Mouse (Mus musculus): ENCODE data around the gene Gpat3. TPM values are rescaled to one million over a fixed set of nuclear protein-coding genes. Genes with fewer than 3 reads are reported as not detected.

Gene Gpat3
- polyA plus RNA-seq, 1 experiment from 2014 or later: 1.7 TPM

DNA sequence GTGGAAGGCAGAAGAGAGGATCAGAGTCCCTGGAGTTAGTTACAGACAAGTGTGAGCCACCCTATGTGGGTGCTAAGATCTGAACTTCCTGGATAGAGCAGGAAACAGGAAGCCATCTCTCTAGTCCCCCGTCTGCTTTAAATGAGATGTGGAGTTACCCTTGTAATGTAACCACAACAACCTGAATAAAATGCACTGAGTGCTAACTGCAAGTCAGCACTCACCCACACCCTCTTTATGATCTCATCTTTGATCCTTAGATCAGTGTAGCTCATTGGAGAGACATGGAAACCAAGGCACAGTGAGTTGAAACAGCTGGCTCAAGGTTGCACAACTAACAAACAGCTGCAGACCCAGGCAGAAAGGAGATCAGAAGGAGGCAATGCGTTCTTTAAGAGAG lies 84.2 kb downstream of the Gpat3 start:
- Histone ChIP-seq H3K9ac (replicated peaks) (no peak overlapping the region), H3K36me3 (no peaks in the 10 kb centered on the region), H3K4me3 (replicated peaks) (no peak overlapping the region), H3K27me3 (replicated peaks) (no peaks in the 10 kb centered on the region; the same call in 1 of the 2 replicates), H3K9me3 (replicated peaks) (no peaks in the 10 kb centered on the region), H3K4me2 (no peak overlapping the region), H3K4me1 (no peaks in the 10 kb centered on the region), H3K27ac (replicated peaks) (no peak overlapping the region)
- WGBS: 92% methylated on average over 2 of the region's 2 CpGs
- ATAC-seq (ENCODE audit: low FRiP score): no peak

DNA sequence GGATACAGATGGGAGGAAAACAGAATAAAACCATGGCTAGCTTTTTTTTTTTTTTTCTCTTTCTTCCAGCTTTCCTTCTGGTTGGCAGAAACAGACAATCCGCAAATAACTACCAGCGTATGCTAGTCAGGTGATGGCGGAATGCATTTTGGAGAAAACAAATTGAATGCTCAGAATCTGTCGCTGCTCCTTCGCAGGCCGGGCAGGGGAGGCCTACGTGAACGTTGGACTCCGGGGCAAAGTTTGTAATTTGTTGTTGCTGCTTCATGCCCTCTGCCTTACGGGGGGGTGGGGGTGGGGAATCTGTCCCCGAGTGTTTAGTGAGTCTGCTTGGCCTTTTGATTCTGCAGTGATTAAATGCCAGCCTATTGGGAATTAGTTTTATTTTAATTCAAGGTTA lies 98.2 kb downstream of the Gpat3 start:
- Histone ChIP-seq H3K4me1 (peaks cover 5% of the 10 kb centered on the region), H3K4me2 (peak overlapping the region; percentile 15), H3K4me3 (replicated peaks) (no peak overlapping the region), H3K27ac (replicated peaks) (no peak overlapping the region), H3K9me3 (replicated peaks) (no peaks in the 10 kb centered on the region), H3K27me3 (replicated peaks) (no peaks in the 10 kb centered on the region), H3K36me3 (no peaks in the 10 kb centered on the region), H3K9ac (replicated peaks) (no peak overlapping the region)
- 33% methylated on average over 11 of the region's 11 CpGs for WGBS
- no peak for ATAC-seq (ENCODE audit: low FRiP score)

DNA sequence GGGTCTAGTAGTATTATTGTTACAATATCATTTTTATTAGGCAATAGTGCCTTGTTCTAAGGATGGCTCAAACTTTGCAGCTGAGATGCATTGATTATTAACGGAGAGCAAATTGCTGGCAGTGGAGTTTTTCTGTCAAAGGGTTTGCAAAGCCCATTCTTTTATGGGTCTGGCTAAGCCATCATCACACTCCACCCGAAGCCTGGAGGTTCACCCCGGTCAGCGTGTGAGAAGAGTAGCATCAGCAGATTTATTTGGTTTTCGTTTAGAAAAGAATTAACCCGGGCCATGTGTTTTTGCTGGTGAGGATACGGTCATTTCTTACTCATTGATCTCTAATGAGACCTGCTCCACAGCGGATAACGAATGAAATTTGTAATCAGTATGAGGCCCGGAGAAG lies 99.8 kb downstream of the Gpat3 start:
- Histone ChIP-seq H3K9ac (replicated peaks) (no peak overlapping the region), H3K4me2 (no peak overlapping the region), H3K4me1 (peaks cover 5% of the 10 kb centered on the region), H3K9me3 (replicated peaks) (no peaks in the 10 kb centered on the region), H3K4me3 (replicated peaks) (no peak overlapping the region), H3K27me3 (replicated peaks) (no peaks in the 10 kb centered on the region), H3K36me3 (no peaks in the 10 kb centered on the region), H3K27ac (replicated peaks) (no peak overlapping the region)
- WGBS: 66% methylated on average over 10 of the region's 10 CpGs
- ATAC-seq (ENCODE audit: low FRiP score): no peak

Other genes starting within 250 kb of the Gpat3 start
- gene Coq2, start 170.6 kb upstream of the Gpat3 start, polyA plus RNA-seq (2015; fragmentation: Nextera tagmentation; extraction: Ambion mirVana): 52.7 and 56.9 TPM in 2 replicates
- gene Hpse, start 126.0 kb upstream of the Gpat3 start, polyA plus RNA-seq (2015; fragmentation: Nextera tagmentation; extraction: Ambion mirVana): 0.74 and 1.8 TPM in 2 replicates
- gene Helq, start 47.1 kb upstream of the Gpat3 start, polyA plus RNA-seq (2015; fragmentation: Nextera tagmentation; extraction: Ambion mirVana): 14.1 and 19.5 TPM in 2 replicates
- 160 TPM in 2 replicates for gene Mrps18c, start 47.1 kb upstream of the Gpat3 start, polyA plus RNA-seq (2015; fragmentation: Nextera tagmentation; extraction: Ambion mirVana)
- 13.5 and 17.1 TPM in 2 replicates for gene Abraxas1, start 24.7 kb upstream of the Gpat3 start, polyA plus RNA-seq (2015; fragmentation: Nextera tagmentation; extraction: Ambion mirVana)